Mouse (Mus musculus) testis, adult 2 months (tissue): ENCODE measurements around the gene Timm23. TPM values are rescaled to one million over a fixed set of nuclear protein-coding genes. Genes with fewer than 3 reads are reported as not detected.

Experiments
- H3K27ac ChIP-seq: fragments of 200-500 bp; 2 replicates; pipeline ENCODE4 v1.5.1; 2012; ENCODE audit warnings: low read depth, low read length; ENCODE audit not compliant: control insufficient read depth, insufficient read depth
- H3K27me3 ChIP-seq: fragments of 200-500 bp; 2 replicates; pipeline ENCODE4 v1.6.1; 2012; ENCODE audit warnings: mild to moderate bottlenecking, low read length, moderate library complexity; ENCODE audit not compliant: control insufficient read depth, insufficient read depth
- H3K36me3 ChIP-seq: fragments of 200-500 bp; 2 replicates; pipeline ENCODE4 v1.6.1; 2012; ENCODE audit warnings: mild to moderate bottlenecking, low read length; ENCODE audit not compliant: control insufficient read depth, insufficient read depth
- H3K4me1 ChIP-seq: fragments of 200-500 bp; 2 replicates; pipeline ENCODE4 v1.6.1; 2012; ENCODE audit warnings: low read length; ENCODE audit not compliant: control insufficient read depth, insufficient read depth
- H3K4me3 ChIP-seq: fragments of 200-500 bp; 2 replicates; pipeline ENCODE4 v1.5.1; 2012; ENCODE audit warnings: low read depth, mild to moderate bottlenecking, low read length, moderate library complexity, mixed read lengths; ENCODE audit not compliant: control insufficient read depth
- CTCF ChIP-seq: fragments of 200-500 bp; IDR thresholded peaks from 2 replicates; pipeline ENCODE4 v1.5.1; 2012; ENCODE audit warnings: low read depth, mild to moderate bottlenecking, inconsistent platforms, low read length, moderate library complexity; ENCODE audit not compliant: control insufficient read depth, insufficient read depth, insufficient replicate concordance
- POLR2A ChIP-seq: fragments of 200-500 bp; IDR thresholded peaks from 2 replicates; pipeline ENCODE4 v1.6.1; 2012; ENCODE audit warnings: low read depth, mild to moderate bottlenecking, inconsistent platforms, low read length, moderate library complexity; ENCODE audit not compliant: control insufficient read depth
- polyA plus RNA-seq: library from polyadenylated mRNA; depleted of rRNA; stranded (reverse); fragments of >200 nt; gene quantifications from 2 replicates; pipeline ENCODE4 v1.2.3, GENCODE M21; 2012

The Timm23 gene
- polyA plus RNA-seq, 1 experiment: 146 TPM

DNA sequence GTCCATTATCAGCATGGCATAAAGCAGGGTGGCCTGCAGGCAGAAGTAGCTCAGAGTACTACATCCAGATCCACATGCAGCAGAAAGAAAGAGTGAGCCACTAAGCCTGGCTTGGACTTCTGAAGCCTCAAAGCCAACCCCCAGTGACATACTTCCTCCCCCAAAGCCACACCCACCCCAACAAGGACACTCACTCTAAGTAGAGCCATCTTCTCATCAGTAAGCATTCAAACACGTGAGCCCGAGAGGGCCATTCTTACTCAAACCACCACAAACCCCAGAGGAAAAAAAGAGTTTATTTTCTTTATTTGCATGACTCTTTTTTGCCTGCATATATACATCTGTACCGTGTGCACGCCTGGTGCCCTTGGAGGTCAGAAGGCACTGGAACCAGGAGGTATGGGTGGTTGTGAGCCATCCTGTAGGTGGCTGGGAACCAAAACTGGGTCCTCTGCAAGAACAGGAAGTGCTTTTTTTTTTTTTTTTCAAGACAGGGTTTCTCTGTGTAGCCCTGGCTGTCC lies 42.5 kb downstream of the Timm23 start:
- H3K27ac ChIP-seq: peak overlapping the region; percentile 41
- TF ChIP-seq POLR2A (no peak), CTCF (no peak)

GRCm38 (mm10) chr14:32154758-32155157 lies 46.9 kb downstream of the Timm23 start:
- no peak overlapping the region for H3K4me3 ChIP-seq
- TF ChIP-seq CTCF (no peak), POLR2A (no peak)
- H3K36me3 ChIP-seq: no peaks in the 10 kb centered on the region
- H3K4me1 ChIP-seq: peaks cover 4% of the 10 kb centered on the region
- no peak overlapping the region for H3K27ac ChIP-seq
- H3K27me3 ChIP-seq: no peaks in the 10 kb centered on the region

More for the DNA sequence above, 42.5 kb downstream of the Timm23 start:
- Histone ChIP-seq H3K36me3 (no peaks in the 10 kb centered on the region), H3K4me3 (peak overlapping the region; percentile 93), H3K27me3 (no peaks in the 10 kb centered on the region), H3K4me1 (peaks cover 10% of the 10 kb centered on the region)

DNA sequence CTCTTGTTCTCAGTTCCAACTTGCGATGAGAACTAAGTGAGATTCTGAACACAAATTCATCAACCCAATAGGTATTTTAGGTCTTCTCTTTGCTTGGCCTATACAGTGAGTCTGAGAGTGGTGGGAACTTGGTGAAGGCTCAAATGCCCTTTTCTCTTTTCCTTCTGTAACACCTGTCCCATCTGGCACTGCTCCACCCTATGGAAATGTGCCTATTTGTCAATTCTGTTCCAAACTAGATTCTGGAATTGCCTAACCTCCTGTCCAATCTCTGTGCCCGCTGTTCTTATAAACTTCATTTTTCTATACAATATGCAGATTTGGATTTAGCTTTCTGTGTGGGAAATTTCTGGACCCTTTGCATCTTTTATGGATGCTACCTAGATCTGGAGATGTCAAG lies 48.5 kb downstream of the Timm23 start:
- Histone ChIP-seq H3K27ac (no peak overlapping the region), H3K4me1 (no peaks in the 10 kb centered on the region), H3K36me3 (no peaks in the 10 kb centered on the region), H3K4me3 (no peak overlapping the region), H3K27me3 (no peaks in the 10 kb centered on the region)
- TF ChIP-seq POLR2A (no peak), CTCF (no peak)

DNA sequence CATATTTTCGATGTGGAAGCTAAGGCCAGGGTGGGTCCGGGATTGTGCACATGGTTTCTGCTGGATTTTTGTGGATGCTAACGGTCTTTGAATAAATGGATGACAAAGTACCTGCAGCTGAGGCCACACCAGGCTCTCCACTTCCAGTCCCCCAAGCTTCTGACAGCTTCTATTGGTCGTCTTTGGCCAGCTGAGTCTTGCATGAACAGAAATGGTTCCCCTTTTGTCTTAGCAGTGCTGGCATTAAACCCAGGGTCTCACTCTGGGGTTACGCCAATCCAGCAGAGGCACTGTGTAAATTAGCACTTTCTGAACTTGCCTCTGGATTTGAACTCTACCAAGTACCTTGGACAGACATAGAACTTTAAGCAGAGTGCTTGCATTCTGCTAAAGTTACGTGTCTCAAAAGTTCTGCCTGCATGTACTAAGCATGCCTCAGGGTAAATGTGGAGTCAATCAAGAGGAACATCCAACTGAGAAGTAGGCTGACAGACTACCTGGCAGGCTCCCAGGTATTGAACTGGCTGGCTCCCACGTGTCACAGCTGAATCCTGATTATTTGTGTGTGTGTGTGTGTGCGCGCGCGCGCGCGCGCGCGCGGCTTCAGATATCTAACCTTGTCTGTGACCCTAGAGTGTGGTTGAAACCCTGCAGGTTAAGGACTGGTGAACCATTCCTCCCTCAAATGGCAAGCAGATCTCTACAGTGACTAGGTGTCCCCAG lies 49.3 kb downstream of the Timm23 start:
- no peak for TF ChIP-seq CTCF
- TF ChIP-seq POLR2A: no peak
- no peaks in the 10 kb centered on the region for H3K27me3 ChIP-seq
- no peak overlapping the region for H3K4me3 ChIP-seq
- no peaks in the 10 kb centered on the region for H3K36me3 ChIP-seq
- H3K4me1 ChIP-seq: no peaks in the 10 kb centered on the region
- no peak overlapping the region for H3K27ac ChIP-seq

DNA sequence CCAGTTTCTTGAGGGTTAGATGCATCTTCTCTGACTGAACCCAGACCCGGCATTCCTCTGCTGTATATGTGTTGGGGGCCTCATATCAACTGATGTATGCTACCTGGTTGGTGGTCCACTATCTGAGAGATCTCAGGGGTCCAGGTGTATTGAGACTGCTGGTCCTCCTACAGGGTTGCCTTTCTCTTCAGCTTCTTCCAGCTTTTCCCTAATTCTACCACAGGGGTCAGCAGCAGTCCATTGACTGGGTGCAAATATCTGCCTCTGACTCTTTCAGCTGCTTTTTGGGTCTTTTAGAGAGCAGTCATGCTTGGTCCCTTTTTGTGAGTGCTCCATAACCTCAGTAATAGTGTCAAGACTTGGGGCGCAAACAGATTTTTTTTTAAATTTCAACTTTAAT lies 50.8 kb downstream of the Timm23 start:
- Histone ChIP-seq H3K4me1 (no peaks in the 10 kb centered on the region), H3K4me3 (no peak overlapping the region), H3K27me3 (no peaks in the 10 kb centered on the region), H3K27ac (no peak overlapping the region), H3K36me3 (no peaks in the 10 kb centered on the region)
- TF ChIP-seq POLR2A: no peak
- TF ChIP-seq CTCF: no peak

DNA sequence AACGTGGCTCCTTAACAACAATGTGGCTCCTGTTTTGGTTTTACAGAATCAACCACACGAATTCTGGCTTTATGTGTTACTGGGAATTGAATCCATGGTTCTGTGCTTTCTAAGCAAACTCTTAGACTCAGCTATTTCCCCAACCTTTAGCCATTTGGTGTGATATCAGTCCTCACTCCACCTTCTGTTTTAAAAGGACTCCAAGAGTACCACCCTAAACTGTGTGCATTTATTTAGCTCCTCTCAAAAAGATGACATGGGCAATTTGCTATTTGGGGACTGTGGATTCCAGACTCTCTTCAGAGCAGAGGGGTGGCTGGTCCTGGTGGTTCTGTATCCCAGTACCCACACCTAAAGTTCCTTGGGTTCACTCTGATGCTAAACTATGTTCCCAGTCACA lies 55.1 kb downstream of the Timm23 start:
- Histone ChIP-seq H3K4me3 (no peak overlapping the region), H3K27me3 (no peaks in the 10 kb centered on the region), H3K27ac (no peak overlapping the region), H3K36me3 (no peaks in the 10 kb centered on the region), H3K4me1 (no peaks in the 10 kb centered on the region)
- no peak for TF ChIP-seq POLR2A
- no peak for TF ChIP-seq CTCF

GRCm38 (mm10) chr14:32145809-32146511 lies 55.7 kb downstream of the Timm23 start:
- Histone ChIP-seq H3K4me3 (no peak overlapping the region), H3K4me1 (no peaks in the 10 kb centered on the region), H3K27me3 (no peaks in the 10 kb centered on the region), H3K27ac (no peak overlapping the region), H3K36me3 (no peaks in the 10 kb centered on the region)
- no peak for TF ChIP-seq CTCF
- TF ChIP-seq POLR2A: no peak
